ENCODE assay signal across 8 mouse cellular contexts in genomic region chr2:153600021-153600666, GRCm38 (mm10). TPM values are rescaled to one million over a fixed set of nuclear protein-coding genes. Genes with fewer than 3 reads are reported as not detected.
DNase-seq lines count a peak whose midpoint lies in the region; ATAC-seq and TF ChIP-seq lines count a peak whose summit lies in the region.

No protein-coding gene starts in this region.

- peak; percentile 64 for ATAC-seq in common myeloid progenitor, adult 5-6 weeks (replicated peaks; ENCODE audit: low read depth, poor library complexity, severe bottlenecking)
- ATAC-seq in liver, postnatal 0 days, result peak; percentile 49
- ATAC-seq in erythroblast, adult 5-6 weeks (replicated peaks; ENCODE audit: low FRiP score, poor library complexity, severe bottlenecking), result no peak

- H3K4me1 ChIP-seq in liver, postnatal 0 days (ENCODE audit: insufficient read depth), result peaks cover 7% of the 10 kb centered on the region

- no peak for TF ChIP-seq EP300 in liver, postnatal 0 days (IDR thresholded peaks at IDR 0.05; ENCODE audit: low read depth)

- DNase-seq in urinary bladder, postnatal 14 days (ENCODE audit: low spot score), result peak; percentile 50
- DNase-seq in urinary bladder, adult 2 months (ENCODE audit: low spot score), result no peak
- DNase-seq in heart, adult 18-20 months, result peak; percentile 51 to 73
- DNase-seq in kidney, adult 11 months, result peak; percentile 87
- no peak for DNase-seq in liver, postnatal 0 days
- DNase-seq in ovary, postnatal 36 days (ENCODE audit: low spot score), result peak; percentile 69

- no peak overlapping the region for H3K9ac ChIP-seq in liver, postnatal 0 days (replicated peaks)

- 0 out of 2 replicates have a peak overlapping the region, but pooled peaks have one; percentile 13 for H3K27ac ChIP-seq in liver, postnatal 0 days (ENCODE audit: low read depth)

- no peak overlapping the region for H3K4me2 ChIP-seq in liver, postnatal 0 days (ENCODE audit: low read depth, low read length)

- H3K4me3 ChIP-seq in liver, postnatal 0 days (ENCODE audit: low read depth, low read length), result no peak overlapping the region

- WGBS in liver, postnatal 0 days (ENCODE audit: insufficient replicate concordance), result 73% methylated on average over 6 of the region's 6 CpGs

- H3K27me3 ChIP-seq in liver, postnatal 0 days (ENCODE audit: insufficient read depth, low read length), result no peaks in the 10 kb centered on the region

- peak; percentile 68 for TF ChIP-seq CTCF in liver, postnatal 0 days (IDR thresholded peaks at IDR 0.05; ENCODE audit: low read depth)

- no peaks in the 10 kb centered on the region for H3K9me3 ChIP-seq in liver, postnatal 0 days (ENCODE audit: low read length)

- H3K36me3 ChIP-seq in liver, postnatal 0 days (replicated peaks; ENCODE audit: insufficient read depth, low read length), result no peaks in the 10 kb centered on the region

RNA-seq across cellular contexts. Expression of gene Commd7, which starts 32.4 kb away (rescaled TPM):
- polyA plus RNA-seq in urinary bladder, adult 2 months (2012; rRNA removed), result 33.4 TPM in 2 replicates
- 28.0 and 33.3 TPM in 2 replicates for total RNA-seq in common myeloid progenitor, adult 5-6 weeks (2017)
- 10 to 100 TPM; 15.3 to 15.8 TPM for total RNA-seq in heart, adult 18-20 months (2021)
- polyA plus RNA-seq in liver, postnatal 0 days (2015; fragmentation: Nextera tagmentation; extraction: Ambion mirVana), result 31.2 and 32.9 TPM in 2 replicates
- total RNA-seq in erythroblast, adult 5-6 weeks (2015; ENCODE audit: low replicate concordance), result 9.2 and 18.8 TPM in 2 replicates
- total RNA-seq in erythroblast, adult 5-6 weeks (2017; ENCODE audit: low replicate concordance), result 2.4 and 4.3 TPM in 2 replicates

RNA-seq across cellular contexts. Expression of gene Dnmt3b, which starts 49.1 kb away (rescaled TPM):
- 2.0 and 2.5 TPM in 2 replicates for polyA plus RNA-seq in urinary bladder, adult 2 months (2012; rRNA removed)
- total RNA-seq in common myeloid progenitor, adult 5-6 weeks (2017), result 28.5 and 29.9 TPM in 2 replicates
- 1 to 10 TPM in 1 of 2 experiments, under 1 TPM in 1; 0.57 to 1.1 TPM for total RNA-seq in heart, adult 18-20 months (2021)
- polyA plus RNA-seq in liver, postnatal 0 days (2015; fragmentation: Nextera tagmentation; extraction: Ambion mirVana), result 4.8 and 5.3 TPM in 2 replicates
- 1.5 and 2.3 TPM in 2 replicates for total RNA-seq in erythroblast, adult 5-6 weeks (2015; ENCODE audit: low replicate concordance)
- total RNA-seq in erythroblast, adult 5-6 weeks (2017; ENCODE audit: low replicate concordance), result 0.94 and 4.0 TPM in 2 replicates

Comparison
In these comparisons a context has a peak if more than half of its experiments do, and no peak if none do; other contexts are left out.
1. DNase-seq: peak in urinary bladder, postnatal 14 days (single experiment), heart, adult 18-20 months (2 of 2), kidney, adult 11 months (single experiment) and ovary, postnatal 36 days (single experiment); none in urinary bladder, adult 2 months (single experiment) and liver, postnatal 0 days (single experiment).